Mouse (Mus musculus) midbrain, embryonic 14.5 days (tissue): Measurements from ENCODE around the gene Ghrl. TPM values are rescaled to one million over a fixed set of nuclear protein-coding genes. Genes with fewer than 3 reads are reported as not detected.

Source experiments
- ATAC-seq: fragments of 200-750 bp; cut with Nextera tagmentation; 2 replicates; pipeline ENCODE4 v1.8.0; 2017; ENCODE audit warnings: moderate number of reproducible peaks, moderate library complexity; ENCODE audit not compliant: low FRiP score, low TSS enrichment
- DNase-seq: peaks from one replicate; pipeline ENCODE4 v3.0.0-alpha.2; 2015
- H3K27ac ChIP-seq: fragments of 300-500 bp; sonication (generic); replicated peaks from 2 replicates; pipeline ENCODE4 v1.5.1; 2014; ENCODE audit warnings: mild to moderate bottlenecking, low read depth, low read length, moderate library complexity
- H3K27me3 ChIP-seq: fragments of 300-500 bp; sonication (generic); 2 replicates; pipeline ENCODE4 v1.6.1; 2014; ENCODE audit warnings: low read length, control low read depth, mixed read lengths; ENCODE audit not compliant: control insufficient read depth, insufficient read depth
- H3K36me3 ChIP-seq: fragments of 300-500 bp; sonication (generic); 2 replicates; pipeline ENCODE4 v1.6.1; 2014; ENCODE audit warnings: low read length, control low read depth; ENCODE audit not compliant: control insufficient read depth, insufficient read depth
- H3K4me1 ChIP-seq: fragments of 300-500 bp; sonication (generic); 2 replicates; pipeline ENCODE4 v1.6.1; 2014; ENCODE audit warnings: mild to moderate bottlenecking, antibody characterized with exemption, low read length, control low read depth; ENCODE audit not compliant: control insufficient read depth, insufficient read depth
- H3K4me2 ChIP-seq: fragments of 300-500 bp; sonication (generic); 2 replicates; pipeline ENCODE4 v1.6.1; 2014; ENCODE audit warnings: mild to moderate bottlenecking, low read length, moderate library complexity
- H3K4me3 ChIP-seq: fragments of 300-500 bp; sonication (generic); replicated peaks from 2 replicates; pipeline ENCODE4 v1.5.1; 2014; ENCODE audit warnings: low read depth, low read length
- H3K9ac ChIP-seq: fragments of 300-500 bp; sonication (generic); replicated peaks from 2 replicates; pipeline ENCODE4 v1.6.1; 2014; ENCODE audit warnings: mild to moderate bottlenecking, low read length, moderate library complexity
- H3K9me3 ChIP-seq: fragments of 300-500 bp; sonication (generic); 2 replicates; pipeline ENCODE4 v1.6.1; 2016; ENCODE audit warnings: low read length, control low read depth, mixed read lengths; ENCODE audit not compliant: control insufficient read depth
- WGBS: fragments of 180-500 bp; shearing (Covaris S2); extraction: QIAGEN DNeasy Blood & Tissue Kit; methylation state at CpG from one replicate; pipeline ENCODE4 v1.1.7; 2014; 5-methylcytosine and 5-hydroxymethylcytosine counted together
- polyA plus RNA-seq: library from polyadenylated mRNA; unstranded; fragments of >200 nt; fragmentation: Nextera tagmentation; extraction: Ambion mirVana; gene quantifications from 2 replicates; pipeline ENCODE4 v1.2.1, GENCODE M21; 2014

Gene Ghrl
- polyA plus RNA-seq, result 0.42 and 0.63 TPM in 2 replicates

GRCm38 (mm10) chr6:113719878-113720277, at the start of gene Ghrl:
Gene Ghrl, minus strand, starts transcription at chr6:113719880.
- H3K36me3 ChIP-seq, result peaks cover 76% of the 10 kb centered on the region
- 88% methylated on average over 3 of the region's 3 CpGs for WGBS
- no peak within 1 kb of the TSS for H3K9ac ChIP-seq
- H3K4me3 ChIP-seq, result no peak within 1 kb of the TSS
- no peak within 1 kb of the TSS for H3K27ac ChIP-seq
- H3K27me3 ChIP-seq, result no peaks in the 10 kb centered on the region
- no peak for ATAC-seq
- H3K4me1 ChIP-seq, result no peaks in the 10 kb centered on the region
- H3K9me3 ChIP-seq, result no peaks in the 10 kb centered on the region
- no peak for DNase-seq
- no peak within 1 kb of the TSS for H3K4me2 ChIP-seq

GRCm38 (mm10) chr6:113768804-113769203, 49.1 kb upstream of the Ghrl start:
- H3K27me3 ChIP-seq, result no peaks in the 10 kb centered on the region
- no peak overlapping the region for H3K4me2 ChIP-seq
- no peaks in the 10 kb centered on the region for H3K9me3 ChIP-seq
- H3K36me3 ChIP-seq, result peaks cover 21% of the 10 kb centered on the region; the same call in 1 of the 2 replicates
- no peak for ATAC-seq
- no peak overlapping the region for H3K27ac ChIP-seq
- WGBS, result 76% methylated on average over 11 of the region's 11 CpGs
- no peak for DNase-seq
- H3K9ac ChIP-seq, result no peak overlapping the region
- no peaks in the 10 kb centered on the region for H3K4me1 ChIP-seq
- H3K4me3 ChIP-seq, result no peak overlapping the region

GRCm38 (mm10) chr6:113761644-113762043, 42.0 kb upstream of the Ghrl start:
- 25% methylated on average over 7 of the region's 7 CpGs for WGBS
- Histone ChIP-seq H3K36me3 (peaks cover 41% of the 10 kb centered on the region), H3K9ac (no peak overlapping the region), H3K4me2 (no peak overlapping the region), H3K27ac (no peak overlapping the region), H3K9me3 (no peaks in the 10 kb centered on the region), H3K27me3 (no peaks in the 10 kb centered on the region), H3K4me3 (no peak overlapping the region), H3K4me1 (no peaks in the 10 kb centered on the region)
- ATAC-seq (peak; percentile 50; the same call in 1 of the 2 replicates), DNase-seq (peak; percentile 91)

- Histone ChIP-seq H3K4me2 (no peak overlapping the region), H3K9me3 (no peaks in the 10 kb centered on the region), H3K27me3 (0 out of 2 replicates have a peak, but pooled peaks cover 3% of the 10 kb centered on the region), H3K4me3 (no peak overlapping the region), H3K4me1 (no peaks in the 10 kb centered on the region), H3K36me3 (peaks cover 5% of the 10 kb centered on the region; the same call in 1 of the 2 replicates), H3K27ac (no peak overlapping the region), H3K9ac (no peak overlapping the region)
- ATAC-seq (no peak), DNase-seq (no peak)
- WGBS, result 62% methylated on average over 17 of the region's 17 CpGs
These were observed 29.5 kb upstream of the Ghrl start for GRCm38 (mm10) chr6:113749119-113749685.

- Histone ChIP-seq H3K36me3 (peaks cover 5% of the 10 kb centered on the region; the same call in 1 of the 2 replicates), H3K4me1 (no peaks in the 10 kb centered on the region), H3K27ac (no peak overlapping the region), H3K9ac (no peak overlapping the region), H3K4me2 (no peak overlapping the region), H3K9me3 (no peaks in the 10 kb centered on the region), H3K4me3 (no peak overlapping the region), H3K27me3 (0 out of 2 replicates have a peak, but pooled peaks cover 3% of the 10 kb centered on the region)
- 40% methylated on average over 26 of the region's 26 CpGs for WGBS
- ATAC-seq, result no peak
- DNase-seq, result no peak
These were observed 28.7 kb upstream of the Ghrl start for GRCm38 (mm10) chr6:113748351-113748750.

- Histone ChIP-seq H3K27me3 (0 out of 2 replicates have a peak, but pooled peaks cover 3% of the 10 kb centered on the region), H3K4me1 (no peaks in the 10 kb centered on the region), H3K9me3 (no peaks in the 10 kb centered on the region), H3K4me3 (no peak overlapping the region), H3K27ac (no peak overlapping the region), H3K4me2 (no peak overlapping the region), H3K36me3 (0 out of 2 replicates have a peak, but pooled peaks cover 2% of the 10 kb centered on the region), H3K9ac (no peak overlapping the region)
- DNase-seq, result no peak
- no peak for ATAC-seq
- 90% methylated on average over 14 of the region's 14 CpGs for WGBS
These were observed 27.6 kb upstream of the Ghrl start for GRCm38 (mm10) chr6:113747284-113747683.

GRCm38 (mm10) chr6:113745117-113745516, 25.4 kb upstream of the Ghrl start:
- Histone ChIP-seq H3K4me3 (no peak overlapping the region), H3K9me3 (no peaks in the 10 kb centered on the region), H3K36me3 (0 out of 2 replicates have a peak, but pooled peaks cover 2% of the 10 kb centered on the region), H3K9ac (no peak overlapping the region), H3K4me1 (peaks cover 3% of the 10 kb centered on the region; the same call in 1 of the 2 replicates), H3K4me2 (no peak overlapping the region), H3K27me3 (0 out of 2 replicates have a peak, but pooled peaks cover 3% of the 10 kb centered on the region), H3K27ac (no peak overlapping the region)
- DNase-seq (no peak), ATAC-seq (no peak)

GRCm38 (mm10) chr6:113743111-113743510, 23.4 kb upstream of the Ghrl start:
- DNase-seq (no peak), ATAC-seq (no peak)
- no peaks in the 10 kb centered on the region for H3K9me3 ChIP-seq
- H3K36me3 ChIP-seq, result peaks cover 3% of the 10 kb centered on the region
- no peak overlapping the region for H3K27ac ChIP-seq
- H3K4me3 ChIP-seq, result no peak overlapping the region
- H3K4me2 ChIP-seq, result no peak overlapping the region
- no peak overlapping the region for H3K9ac ChIP-seq
- peaks cover 9% of the 10 kb centered on the region for H3K4me1 ChIP-seq
- WGBS, result 49% methylated on average over 1 of the region's 1 CpGs
- no peaks in the 10 kb centered on the region for H3K27me3 ChIP-seq

GRCm38 (mm10) chr6:113742321-113742720, 22.6 kb upstream of the Ghrl start:
- 89% methylated on average over 1 of the region's 1 CpGs for WGBS
- Histone ChIP-seq H3K9me3 (no peaks in the 10 kb centered on the region), H3K9ac (no peak overlapping the region), H3K4me1 (peaks cover 9% of the 10 kb centered on the region), H3K36me3 (peaks cover 11% of the 10 kb centered on the region), H3K27me3 (no peaks in the 10 kb centered on the region), H3K4me3 (no peak overlapping the region), H3K27ac (no peak overlapping the region), H3K4me2 (no peak overlapping the region)
- no peak for DNase-seq
- ATAC-seq, result no peak
